Mouse (Mus musculus): ENCODE data around the gene Usp46.

DNA sequence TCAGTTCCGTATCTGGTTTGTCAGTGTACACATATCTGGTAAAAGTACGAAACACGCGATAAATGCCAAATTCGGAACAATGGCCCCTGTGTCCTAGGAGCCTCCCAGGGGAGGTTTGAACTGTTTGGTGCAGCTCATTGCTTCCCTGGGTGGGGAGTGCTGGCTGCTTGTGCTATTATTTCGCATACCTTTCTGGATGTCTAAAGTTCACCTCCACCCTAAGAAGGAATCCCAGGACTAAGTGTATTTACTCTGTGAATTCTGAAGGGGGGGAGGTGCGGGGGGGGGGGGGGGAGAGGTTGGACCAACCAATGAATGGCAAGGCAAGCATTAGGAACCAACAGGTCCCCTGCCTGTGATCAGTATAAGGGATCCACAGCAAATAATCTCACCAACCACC is 6.0 kb downstream of the Usp46 start:
- TF ChIP-seq GATA1 (IDR thresholded peaks at IDR 0.05; ENCODE audit: low read length) (no peak), TAL1 (IDR thresholded peaks at IDR 0.05; ENCODE audit: low read length) (no peak)

Data from erythroblast, embryonic 14.5 days (primary cell).